Mouse (Mus musculus) forebrain, embryonic 11.5 days (tissue): ENCODE data around the gene Zkscan4. TPM values are rescaled to one million over a fixed set of nuclear protein-coding genes. Genes with fewer than 3 reads are reported as not detected.
"Not testable (repeated sequence)": the region's sequence is repeated elsewhere in the genome, so short reads cannot be mapped to it uniquely, and the experiment has no call there.

Experiments
- ATAC-seq: fragments of 200-750 bp; cut with Nextera tagmentation; replicated peaks from 2 replicates; pipeline ENCODE4 v1.8.0; 2017; ENCODE audit warnings: moderate TSS enrichment; ENCODE audit not compliant: low FRiP score
- DNase-seq: peaks from one replicate; pipeline ENCODE4 v3.0.0-alpha.2; 2017; ENCODE audit warnings: low spot score
- H3K27ac ChIP-seq: fragments of 300-500 bp; sonication (generic); 2 replicates; pipeline ENCODE4 v1.5.1; 2014; ENCODE audit warnings: low read depth, low read length
- H3K27me3 ChIP-seq: fragments of 300-500 bp; sonication (generic); 2 replicates; pipeline ENCODE4 v1.6.1; 2014; ENCODE audit warnings: mild to moderate bottlenecking, low read length, mixed read lengths; ENCODE audit not compliant: control insufficient read depth, insufficient read depth
- H3K36me3 ChIP-seq: fragments of 300-500 bp; sonication (generic); 2 replicates; pipeline ENCODE4 v1.6.1; 2014; ENCODE audit warnings: mild to moderate bottlenecking, low read length, moderate library complexity, mixed read lengths; ENCODE audit not compliant: control insufficient read depth, insufficient read depth
- H3K4me1 ChIP-seq: fragments of 300-500 bp; sonication (generic); replicated peaks from 2 replicates; pipeline ENCODE4 v1.6.1; 2014; ENCODE audit warnings: low read length, mixed read lengths; ENCODE audit not compliant: control insufficient read depth, insufficient read depth
- H3K4me2 ChIP-seq: fragments of 300-500 bp; sonication (generic); 2 replicates; pipeline ENCODE4 v1.6.1; 2014; ENCODE audit warnings: low read depth, mild to moderate bottlenecking, low read length, moderate library complexity, mixed read lengths; ENCODE audit not compliant: severe bottlenecking
- H3K4me3 ChIP-seq: fragments of 300-500 bp; sonication (generic); 2 replicates; pipeline ENCODE4 v1.5.1; 2014; ENCODE audit warnings: low read depth, low read length
- H3K9ac ChIP-seq: fragments of 300-500 bp; sonication (generic); 2 replicates; pipeline ENCODE4 v1.6.1; 2014; ENCODE audit warnings: low read length
- H3K9me3 ChIP-seq: fragments of 300-500 bp; sonication (generic); 2 replicates; pipeline ENCODE4 v1.6.1; 2016; ENCODE audit warnings: low read length, mixed read lengths; ENCODE audit not compliant: control insufficient read depth
- WGBS: fragments of 180-500 bp; shearing (Covaris S2); extraction: QIAGEN DNeasy Blood & Tissue Kit; methylation state at CpG from one replicate; pipeline ENCODE4 v1.1.7; 2014; 5-methylcytosine and 5-hydroxymethylcytosine counted together
- polyA plus RNA-seq: library from polyadenylated mRNA; unstranded; fragments of >200 nt; fragmentation: Nextera tagmentation; extraction: Ambion mirVana; gene quantifications from 2 replicates; pipeline ENCODE4 v1.2.1, GENCODE M21; 2014

Gene Zkscan4
- 4.4 and 5.3 TPM in 2 replicates for polyA plus RNA-seq

DNA sequence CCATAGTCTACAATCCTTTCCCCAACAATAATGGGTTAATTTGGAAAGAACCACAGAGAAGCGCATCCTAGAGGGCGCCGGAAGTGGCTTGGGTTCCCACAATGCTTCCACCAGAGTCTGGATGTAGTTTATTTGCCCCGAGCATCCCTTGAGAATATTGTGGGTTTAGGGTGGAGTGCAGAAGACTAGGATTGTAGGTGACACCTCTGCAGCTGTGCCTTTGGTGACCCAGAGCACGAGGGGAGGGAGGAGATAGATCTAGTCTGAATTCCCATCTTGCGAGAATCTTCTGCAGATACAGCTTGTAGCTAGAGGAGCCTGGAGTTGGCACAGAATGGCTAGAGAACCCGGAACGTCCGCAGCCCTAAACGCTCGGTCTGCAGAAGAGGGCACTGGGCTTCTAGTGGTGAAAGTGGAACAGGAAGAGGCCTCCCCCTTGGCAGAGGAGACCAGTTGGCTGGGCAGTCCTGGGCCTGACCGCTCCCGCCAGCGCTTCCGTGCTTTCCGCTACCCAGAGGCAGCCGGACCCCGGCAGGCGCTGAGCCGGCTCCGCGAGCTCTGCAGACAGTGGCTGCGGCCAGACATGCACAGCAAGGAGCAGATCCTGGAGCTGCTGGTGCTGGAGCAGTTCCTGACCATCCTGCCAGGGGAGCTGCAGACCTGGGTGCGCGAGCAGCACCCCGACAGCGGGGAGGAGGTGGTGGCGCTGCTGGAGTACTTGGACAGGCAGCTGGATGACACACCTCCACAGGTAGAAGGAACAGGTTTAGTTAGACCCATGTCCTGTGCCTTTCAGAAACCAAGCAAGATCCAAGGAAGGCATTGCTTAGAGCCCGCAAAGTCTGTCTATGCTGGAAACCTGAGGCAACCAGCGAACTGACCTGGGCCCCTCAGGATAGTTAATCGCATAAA, at the start of gene Zkscan4, which contains the start of gene Gm10065:
Gene Zkscan4 (plus strand): TSS at position 149 of the 912 bp plus-strand sequence.
Gene Gm10065 (minus strand): TSS at position 683 of the 912 bp plus-strand sequence.
- H3K9me3 ChIP-seq, H3K27me3 ChIP-seq, H3K36me3 ChIP-seq, H3K27ac ChIP-seq, H3K4me1 ChIP-seq: not testable (repeated sequence)
- ATAC-seq (peak; percentile 85), DNase-seq (peak; percentile 77)
- Histone ChIP-seq H3K9ac (peak within 1 kb of the TSS; percentile 62), H3K4me3 (peak within 1 kb of the TSS; percentile 46), H3K4me2 (peak within 1 kb of the TSS; percentile 62)
- WGBS, result 3% methylated on average over 31 of the region's 31 CpGs

GRCm38 (mm10) chr13:21435476-21435875, 43.2 kb upstream of the Zkscan4 start:
- ATAC-seq (no peak), DNase-seq (no peak)
- H3K4me2 ChIP-seq, result no peak overlapping the region
- no peaks in the 10 kb centered on the region for H3K36me3 ChIP-seq
- no peak overlapping the region for H3K9ac ChIP-seq
- 84% methylated on average over 4 of the region's 4 CpGs for WGBS
- no peak overlapping the region for H3K27ac ChIP-seq
- no peaks in the 10 kb centered on the region for H3K9me3 ChIP-seq
- no peaks in the 10 kb centered on the region for H3K27me3 ChIP-seq
- no peak overlapping the region for H3K4me3 ChIP-seq
- H3K4me1 ChIP-seq, result no peaks in the 10 kb centered on the region

- peak; percentile 93 for ATAC-seq
- WGBS, result under 1% methylated on average over 32 of the region's 32 CpGs
- H3K27ac ChIP-seq, result no peak within 1 kb of the TSS
- no peaks in the 10 kb centered on the region; the same call in 1 of the 2 replicates for H3K36me3 ChIP-seq
- H3K4me1 ChIP-seq, result no peaks in the 10 kb centered on the region
- peak within 1 kb of the TSS; percentile 66 for H3K4me2 ChIP-seq
- DNase-seq, result peak; percentile 86
- H3K9ac ChIP-seq, result peak within 1 kb of the TSS; percentile 68
- no peaks in the 10 kb centered on the region for H3K27me3 ChIP-seq
- no peaks in the 10 kb centered on the region for H3K9me3 ChIP-seq
- H3K4me3 ChIP-seq, result peak within 1 kb of the TSS; percentile 43
These were observed 38.1 kb upstream of the Zkscan4 start, which contains the start of gene Pgbd1 for GRCm38 (mm10) chr13:21440503-21441206. Gene Pgbd1, minus strand, starts transcription at chr13:21441058.

GRCm38 (mm10) chr13:21441207-21441572, 37.5 kb upstream of the Zkscan4 start:
- peak; percentile 55 for ATAC-seq
- no peak for DNase-seq
- 12% methylated on average over 10 of the region's 10 CpGs for WGBS
- H3K9me3 ChIP-seq, result no peaks in the 10 kb centered on the region
- no peaks in the 10 kb centered on the region; the same call in 1 of the 2 replicates for H3K36me3 ChIP-seq
- peak overlapping the region; percentile 43 for H3K4me3 ChIP-seq
- H3K9ac ChIP-seq, result peak overlapping the region; percentile 68
- H3K27ac ChIP-seq, result no peak overlapping the region
- H3K4me2 ChIP-seq, result peak overlapping the region; percentile 66
- H3K27me3 ChIP-seq, result no peaks in the 10 kb centered on the region
- no peaks in the 10 kb centered on the region for H3K4me1 ChIP-seq

- H3K4me1 ChIP-seq, result no peaks in the 10 kb centered on the region
- H3K27ac ChIP-seq, result no peak overlapping the region
- no peak for DNase-seq
- H3K27me3 ChIP-seq, result no peaks in the 10 kb centered on the region
- no peaks in the 10 kb centered on the region for H3K9me3 ChIP-seq
- WGBS, result 93% methylated on average over 9 of the region's 9 CpGs
- H3K4me3 ChIP-seq, result no peak overlapping the region
- ATAC-seq, result no peak
- no peak overlapping the region for H3K4me2 ChIP-seq
- H3K9ac ChIP-seq, result no peak overlapping the region
- H3K36me3 ChIP-seq, result no peaks in the 10 kb centered on the region; the same call in 1 of the 2 replicates
These were observed 31.9 kb upstream of the Zkscan4 start for GRCm38 (mm10) chr13:21446796-21447195.

DNA sequence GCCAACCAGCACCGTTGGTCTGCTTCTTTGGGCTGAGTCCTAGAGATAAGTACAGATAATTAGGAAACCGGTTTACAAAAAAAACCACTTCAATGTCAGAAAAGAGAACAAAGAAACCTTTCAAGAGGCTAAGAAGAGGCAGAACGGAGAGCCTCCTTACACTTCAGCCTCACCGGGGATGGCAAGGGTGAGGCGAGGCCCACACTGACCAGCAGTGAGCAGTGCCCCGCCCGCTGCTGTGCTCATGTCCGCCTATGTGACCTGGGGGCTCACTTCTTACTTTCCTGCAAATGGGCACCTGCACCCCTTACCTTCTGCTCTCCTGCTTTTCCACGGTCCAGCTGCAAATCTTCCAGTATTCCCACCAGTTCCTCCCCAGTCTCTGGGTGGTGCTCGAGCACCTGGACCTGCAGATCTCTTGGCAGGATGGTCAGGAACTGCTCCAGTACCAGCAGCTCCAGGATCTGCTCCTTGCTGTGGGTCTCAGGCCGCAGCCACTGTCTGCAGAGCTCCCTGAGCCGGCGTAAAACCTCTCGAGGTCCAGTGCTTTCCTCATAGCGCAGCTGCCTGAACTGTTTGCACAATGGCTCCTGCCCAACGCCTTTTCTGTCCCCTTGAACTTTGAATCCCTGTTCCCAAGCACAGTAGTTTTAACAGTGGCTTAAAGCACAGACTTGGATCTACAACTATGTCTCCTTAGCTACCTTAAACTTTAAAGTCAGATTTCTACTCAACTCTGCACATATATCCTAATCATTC, 30.7 kb upstream of the Zkscan4 start:
- 84% methylated on average over 16 of the region's 16 CpGs for WGBS
- DNase-seq (no peak), ATAC-seq (no peak)
- Histone ChIP-seq H3K4me3 (no peak overlapping the region), H3K36me3 (no peaks in the 10 kb centered on the region; the same call in 1 of the 2 replicates), H3K4me2 (no peak overlapping the region), H3K4me1 (peaks cover 4% of the 10 kb centered on the region; the same call in 1 of the 2 replicates), H3K27ac (no peak overlapping the region), H3K9me3 (no peaks in the 10 kb centered on the region), H3K9ac (no peak overlapping the region), H3K27me3 (no peaks in the 10 kb centered on the region)

GRCm38 (mm10) chr13:21453042-21453441, 25.7 kb upstream of the Zkscan4 start:
- peak overlapping the region; percentile 74 for H3K4me2 ChIP-seq
- H3K27ac ChIP-seq, result no peak overlapping the region
- WGBS, result 1% methylated on average over 13 of the region's 13 CpGs
- H3K4me1 ChIP-seq, result peaks cover 4% of the 10 kb centered on the region; the same call in 1 of the 2 replicates
- ATAC-seq, result 0 out of 2 replicates have a peak, but pooled peaks have one; percentile 19
- peak overlapping the region; percentile 66 for H3K9ac ChIP-seq
- no peaks in the 10 kb centered on the region; the same call in 1 of the 2 replicates for H3K36me3 ChIP-seq
- H3K9me3 ChIP-seq, result no peaks in the 10 kb centered on the region
- H3K4me3 ChIP-seq, result peak overlapping the region; percentile 53
- no peaks in the 10 kb centered on the region for H3K27me3 ChIP-seq
- no peak for DNase-seq

DNA sequence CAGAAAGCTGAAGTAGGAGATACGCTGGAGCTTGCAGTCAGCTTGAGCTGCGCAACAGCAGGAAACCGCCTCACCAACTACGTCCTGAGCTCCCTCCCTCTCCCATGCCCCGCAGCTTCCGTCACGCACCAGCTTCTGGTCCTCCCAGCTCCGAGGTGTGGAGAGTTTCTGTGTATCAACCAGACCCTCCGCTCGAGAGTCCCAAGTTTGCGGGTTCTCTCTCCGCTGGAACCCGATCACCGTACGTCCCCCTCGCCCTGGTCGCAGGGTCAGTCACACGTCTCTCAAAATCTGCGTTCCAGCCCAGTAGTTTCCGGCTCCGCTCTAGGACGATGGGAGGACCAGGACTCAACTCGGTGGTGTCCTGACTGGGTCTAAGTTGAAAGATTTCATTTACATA, 25.3 kb upstream of the Zkscan4 start, which contains the start of gene Zscan26:
Gene Zscan26 (minus strand): TSS at position 282 of the 400 bp plus-strand sequence.
- DNase-seq (peak; percentile 91), ATAC-seq (peak; percentile 92)
- no peaks in the 10 kb centered on the region for H3K36me3 ChIP-seq
- no peaks in the 10 kb centered on the region for H3K9me3 ChIP-seq
- peak within 1 kb of the TSS; percentile 74 for H3K4me2 ChIP-seq
- peaks cover 4% of the 10 kb centered on the region; the same call in 1 of the 2 replicates for H3K4me1 ChIP-seq
- peak within 1 kb of the TSS; percentile 66 for H3K9ac ChIP-seq
- no peaks in the 10 kb centered on the region for H3K27me3 ChIP-seq
- peak within 1 kb of the TSS; percentile 53 for H3K4me3 ChIP-seq
- WGBS, result under 1% methylated on average over 23 of the region's 23 CpGs
- H3K27ac ChIP-seq, result no peak within 1 kb of the TSS
